Mouse (Mus musculus): ENCODE measurements around the gene Olfr504.
"Not testable (repeated sequence)": the region's sequence is repeated elsewhere in the genome, so short reads cannot be mapped to it uniquely, and the experiment has no call there.

Olfr504 gene

GRCm38 (mm10) chr7:108565693-108566092, at the start of gene Olfr504:
Gene Olfr504, minus strand, starts transcription at chr7:108565793.
- no peak for DNase-seq

- DNase-seq, result no peak
Observed at GRCm38 (mm10) chr7:108614110-108614509, 48.5 kb upstream of the Olfr504 start.

GRCm38 (mm10) chr7:108610487-108610886, 44.9 kb upstream of the Olfr504 start, which contains the start of gene Olfr506:
Gene Olfr506, plus strand, starts transcription at chr7:108610787.
- DNase-seq, result no peak

GRCm38 (mm10) chr7:108601916-108602315, 36.3 kb upstream of the Olfr504 start:
- DNase-seq, result not testable (repeated sequence)

GRCm38 (mm10) chr7:108589797-108590196, 24.2 kb upstream of the Olfr504 start:
- no peak for DNase-seq

GRCm38 (mm10) chr7:108544227-108544626, 21.4 kb downstream of the Olfr504 start, which contains the start of gene Olfr503:
Gene Olfr503, plus strand, starts transcription at chr7:108544527.
- DNase-seq, result not testable (repeated sequence)

- DNase-seq, result no peak
Observed at GRCm38 (mm10) chr7:108542416-108542815, 23.2 kb downstream of the Olfr504 start.

GRCm38 (mm10) chr7:108524965-108525364, 40.6 kb downstream of the Olfr504 start, which contains the start of gene Olfr502:
Gene Olfr502, minus strand, starts transcription at chr7:108525065.
- DNase-seq, result no peak

Measured in cerebellum, adult 9-10 months (tissue).